Mouse (Mus musculus) midbrain, embryonic 14.5 days (tissue): ENCODE results near the gene Amhr2. TPM values are rescaled to one million over a fixed set of nuclear protein-coding genes. Genes with fewer than 3 reads are reported as not detected.

Source experiments
- ATAC-seq: fragments of 200-750 bp; cut with Nextera tagmentation; 2 replicates; pipeline ENCODE4 v1.8.0; 2017; ENCODE audit warnings: moderate number of reproducible peaks, moderate library complexity; ENCODE audit not compliant: low FRiP score, low TSS enrichment
- DNase-seq: peaks from one replicate; pipeline ENCODE4 v3.0.0-alpha.2; 2015
- H3K27ac ChIP-seq: fragments of 300-500 bp; sonication (generic); replicated peaks from 2 replicates; pipeline ENCODE4 v1.5.1; 2014; ENCODE audit warnings: mild to moderate bottlenecking, low read depth, low read length, moderate library complexity
- H3K27me3 ChIP-seq: fragments of 300-500 bp; sonication (generic); 2 replicates; pipeline ENCODE4 v1.6.1; 2014; ENCODE audit warnings: low read length, control low read depth, mixed read lengths; ENCODE audit not compliant: control insufficient read depth, insufficient read depth
- H3K36me3 ChIP-seq: fragments of 300-500 bp; sonication (generic); 2 replicates; pipeline ENCODE4 v1.6.1; 2014; ENCODE audit warnings: low read length, control low read depth; ENCODE audit not compliant: control insufficient read depth, insufficient read depth
- H3K4me1 ChIP-seq: fragments of 300-500 bp; sonication (generic); 2 replicates; pipeline ENCODE4 v1.6.1; 2014; ENCODE audit warnings: mild to moderate bottlenecking, antibody characterized with exemption, low read length, control low read depth; ENCODE audit not compliant: control insufficient read depth, insufficient read depth
- H3K4me2 ChIP-seq: fragments of 300-500 bp; sonication (generic); 2 replicates; pipeline ENCODE4 v1.6.1; 2014; ENCODE audit warnings: mild to moderate bottlenecking, low read length, moderate library complexity
- H3K4me3 ChIP-seq: fragments of 300-500 bp; sonication (generic); replicated peaks from 2 replicates; pipeline ENCODE4 v1.5.1; 2014; ENCODE audit warnings: low read depth, low read length
- H3K9ac ChIP-seq: fragments of 300-500 bp; sonication (generic); replicated peaks from 2 replicates; pipeline ENCODE4 v1.6.1; 2014; ENCODE audit warnings: mild to moderate bottlenecking, low read length, moderate library complexity
- H3K9me3 ChIP-seq: fragments of 300-500 bp; sonication (generic); 2 replicates; pipeline ENCODE4 v1.6.1; 2016; ENCODE audit warnings: low read length, control low read depth, mixed read lengths; ENCODE audit not compliant: control insufficient read depth
- WGBS: fragments of 180-500 bp; shearing (Covaris S2); extraction: QIAGEN DNeasy Blood & Tissue Kit; methylation state at CpG from one replicate; pipeline ENCODE4 v1.1.7; 2014; 5-methylcytosine and 5-hydroxymethylcytosine counted together
- polyA plus RNA-seq: library from polyadenylated mRNA; unstranded; fragments of >200 nt; fragmentation: Nextera tagmentation; extraction: Ambion mirVana; gene quantifications from 2 replicates; pipeline ENCODE4 v1.2.1, GENCODE M21; 2014

Amhr2 gene
- polyA plus RNA-seq, 1 experiment from 2014 or later, result 0.39 TPM

GRCm38 (mm10) chr15:102500479-102500878, 55.3 kb downstream of the Amhr2 start:
- no peak overlapping the region for H3K9ac ChIP-seq
- no peak for ATAC-seq
- peaks cover 93% of the 10 kb centered on the region for H3K36me3 ChIP-seq
- no peak for DNase-seq
- H3K27ac ChIP-seq, result no peak overlapping the region
- H3K4me2 ChIP-seq, result no peak overlapping the region
- no peaks in the 10 kb centered on the region for H3K4me1 ChIP-seq
- H3K4me3 ChIP-seq, result no peak overlapping the region
- WGBS, result 91% methylated on average over 5 of the region's 5 CpGs
- no peaks in the 10 kb centered on the region for H3K9me3 ChIP-seq
- no peaks in the 10 kb centered on the region for H3K27me3 ChIP-seq

GRCm38 (mm10) chr15:102501084-102501814, 56.1 kb downstream of the Amhr2 start:
- Histone ChIP-seq H3K9ac (no peak overlapping the region), H3K9me3 (no peaks in the 10 kb centered on the region), H3K27ac (no peak overlapping the region), H3K4me3 (no peak overlapping the region), H3K36me3 (peaks cover 90% of the 10 kb centered on the region), H3K27me3 (no peaks in the 10 kb centered on the region), H3K4me2 (no peak overlapping the region), H3K4me1 (no peaks in the 10 kb centered on the region)
- 90% methylated on average over 19 of the region's 19 CpGs for WGBS
- DNase-seq (no peak), ATAC-seq (no peak; the same call in 1 of the 2 replicates)

GRCm38 (mm10) chr15:102502254-102502840, 57.2 kb downstream of the Amhr2 start:
- H3K27me3 ChIP-seq, result no peaks in the 10 kb centered on the region
- DNase-seq (no peak), ATAC-seq (no peak)
- no peak overlapping the region for H3K4me2 ChIP-seq
- peaks cover 81% of the 10 kb centered on the region for H3K36me3 ChIP-seq
- no peaks in the 10 kb centered on the region for H3K4me1 ChIP-seq
- whole genome bisulfite sequencing, result 82% methylated on average over 9 of the region's 9 CpGs
- no peak overlapping the region for H3K9ac ChIP-seq
- no peak overlapping the region for H3K27ac ChIP-seq
- H3K4me3 ChIP-seq, result no peak overlapping the region
- no peaks in the 10 kb centered on the region for H3K9me3 ChIP-seq

GRCm38 (mm10) chr15:102503447-102503846, 58.3 kb downstream of the Amhr2 start, which contains the start of gene Gm10337:
Gene Gm10337 (plus strand): TSS chr15:102503722.
- no peaks in the 10 kb centered on the region for H3K9me3 ChIP-seq
- no peaks in the 10 kb centered on the region for H3K27me3 ChIP-seq
- ATAC-seq (no peak), DNase-seq (no peak)
- H3K27ac ChIP-seq, result no peak within 1 kb of the TSS
- no peak within 1 kb of the TSS for H3K4me3 ChIP-seq
- WGBS, result 92% methylated on average over 1 of the region's 1 CpGs
- H3K9ac ChIP-seq, result no peak within 1 kb of the TSS
- H3K4me2 ChIP-seq, result no peak within 1 kb of the TSS
- peaks cover 83% of the 10 kb centered on the region for H3K36me3 ChIP-seq
- H3K4me1 ChIP-seq, result no peaks in the 10 kb centered on the region

Other genes with a start within 250 kb of the Amhr2 start
- gene Zfp740, start 242.1 kb upstream of the Amhr2 start, polyA plus RNA-seq, result 43.5 and 57.7 TPM in 2 replicates
- 25.9 and 28.1 TPM in 2 replicates for gene Csad, start 240.6 kb upstream of the Amhr2 start, polyA plus RNA-seq
- gene Itgb7, start 213.4 kb upstream of the Amhr2 start, polyA plus RNA-seq, result 0.57 and 0.78 TPM in 2 replicates
- 2.3 and 3.6 TPM in 2 replicates for gene Rarg, start 187.8 kb upstream of the Amhr2 start, polyA plus RNA-seq
- 0.09 TPM in 1 of 2 replicates, not detected in the other for gene Gm9918, start 174.8 kb upstream of the Amhr2 start, polyA plus RNA-seq
- gene Mfsd5, start 165.9 kb upstream of the Amhr2 start, polyA plus RNA-seq, result 51.9 and 53.3 TPM in 2 replicates
- gene Espl1, start 149.1 kb upstream of the Amhr2 start, polyA plus RNA-seq, result 4.9 and 9.1 TPM in 2 replicates
- gene Pfdn5, start 119.3 kb upstream of the Amhr2 start, polyA plus RNA-seq, result 562 and 649 TPM in 2 replicates
- gene Myg1, start 113.7 kb upstream of the Amhr2 start, polyA plus RNA-seq, result 80.4 and 89.0 TPM in 2 replicates
- 27.6 and 30.6 TPM in 2 replicates for gene Aaas, start 94.6 kb upstream of the Amhr2 start, polyA plus RNA-seq
- gene Sp7, start 78.2 kb upstream of the Amhr2 start, polyA plus RNA-seq, result 0.21 TPM in 1 of 2 replicates, not detected in the other
- 6.0 and 7.4 TPM in 2 replicates for gene Sp1, start 39.2 kb upstream of the Amhr2 start, polyA plus RNA-seq
- 127 and 133 TPM in 2 replicates for gene Prr13, start 13.7 kb downstream of the Amhr2 start, polyA plus RNA-seq
- 187 TPM in 2 replicates for gene Pcbp2, start 25.2 kb downstream of the Amhr2 start, polyA plus RNA-seq
- 9.6 TPM in 1 of 2 replicates, not detected in the other for gene Gm10337, start 58.4 kb downstream of the Amhr2 start, polyA plus RNA-seq
- 44.2 and 47.9 TPM in 2 replicates for gene Map3k12, start 71.7 kb downstream of the Amhr2 start, polyA plus RNA-seq
- 76.3 and 90.7 TPM in 2 replicates for gene Tarbp2, start 72.8 kb downstream of the Amhr2 start, polyA plus RNA-seq
- gene Npff, start 79.6 kb downstream of the Amhr2 start, polyA plus RNA-seq, result 1.3 and 2.7 TPM in 2 replicates
- gene Gm28047, start 179.7 kb downstream of the Amhr2 start, polyA plus RNA-seq, result not detected in 2 replicates
- 13.0 and 13.2 TPM in 2 replicates for gene Atf7, start 180.1 kb downstream of the Amhr2 start, polyA plus RNA-seq
- gene Atp5g2, start 227.0 kb downstream of the Amhr2 start, polyA plus RNA-seq, result 69.8 and 72.3 TPM in 2 replicates